Mouse (Mus musculus): ENCODE results near the gene Dhh.

GRCm38 (mm10) chr15:98942081-98942480 is 43.7 kb upstream of the Dhh start:
- TF ChIP-seq POLR2A (IDR thresholded peaks at IDR 0.05; ENCODE audit: control insufficient read depth, extremely low read depth, insufficient read depth, low read length, poor library complexity) (no peak), CTCF (IDR thresholded peaks at IDR 0.05; ENCODE audit: borderline replicate concordance, control insufficient read depth, extremely low read depth, insufficient read depth, low read length, poor library complexity) (no peak)

Data from thymus, adult 2 months (tissue).